Mouse (Mus musculus) right cerebral cortex, postnatal 4 days (tissue): ENCODE data around the gene Rab4b.
A peak's percentile ranks its signal among the peaks of the same experiment; 100 is the strongest.

Experiments
- DNase-seq: peaks from one replicate; pipeline ENCODE4 v3.0.0-alpha.2; 2022

Rab4b gene

GRCm38 (mm10) chr7:27178324-27179216 is at the start of gene Rab4b:
Gene Rab4b, minus strand, starts transcription at chr7:27178896.
- DNase-seq = peak; percentile 97

- DNase-seq = peak; percentile 84
Measured at GRCm38 (mm10) chr7:27228281-27228821, 49.7 kb upstream of the Rab4b start, which contains the start of gene Itpkc. Gene Itpkc, minus strand, starts transcription at chr7:27228661.

GRCm38 (mm10) chr7:27227676-27228075 is 49.0 kb upstream of the Rab4b start:
- no peak for DNase-seq

- DNase-seq = no peak
Measured at GRCm38 (mm10) chr7:27227276-27227675, 48.6 kb upstream of the Rab4b start.

GRCm38 (mm10) chr7:27224877-27225575 is 46.3 kb upstream of the Rab4b start:
- DNase-seq = no peak

GRCm38 (mm10) chr7:27222538-27222937 is 43.8 kb upstream of the Rab4b start:
- no peak for DNase-seq

GRCm38 (mm10) chr7:27221939-27222338 is 43.2 kb upstream of the Rab4b start:
- DNase-seq = no peak

- DNase-seq = no peak
Measured at GRCm38 (mm10) chr7:27219937-27220336, 41.2 kb upstream of the Rab4b start.

GRCm38 (mm10) chr7:27218586-27218985 is 39.9 kb upstream of the Rab4b start:
- DNase-seq = no peak

GRCm38 (mm10) chr7:27212626-27213025 is 33.9 kb upstream of the Rab4b start:
- no peak for DNase-seq

- no peak for DNase-seq
Measured at GRCm38 (mm10) chr7:27203730-27204449, 25.2 kb upstream of the Rab4b start.

GRCm38 (mm10) chr7:27198779-27199178 is 20.1 kb upstream of the Rab4b start:
- no peak for DNase-seq

- no peak for DNase-seq
Measured at GRCm38 (mm10) chr7:27198355-27198754, 19.7 kb upstream of the Rab4b start.

- no peak for DNase-seq
Measured at GRCm38 (mm10) chr7:27197634-27198033, 18.9 kb upstream of the Rab4b start.

GRCm38 (mm10) chr7:27197136-27197535 is 18.4 kb upstream of the Rab4b start:
- no peak for DNase-seq

GRCm38 (mm10) chr7:27195681-27196611 is 17.2 kb upstream of the Rab4b start, which contains the start of the genes BC024978 and Snrpa:
Gene BC024978, plus strand, starts transcription at chr7:27195781.
Gene Snrpa, minus strand, starts transcription at chr7:27196271.
- peak; percentile 91 for DNase-seq

GRCm38 (mm10) chr7:27193731-27194130 is 15.0 kb upstream of the Rab4b start:
- DNase-seq = no peak

GRCm38 (mm10) chr7:27192434-27192833 is 13.7 kb upstream of the Rab4b start:
- no peak for DNase-seq

GRCm38 (mm10) chr7:27189271-27189931 is 10.7 kb upstream of the Rab4b start:
- no peak for DNase-seq

- DNase-seq = no peak
Measured at GRCm38 (mm10) chr7:27185986-27186385, 7.3 kb upstream of the Rab4b start.

GRCm38 (mm10) chr7:27184964-27185363 is 6.3 kb upstream of the Rab4b start:
- peak; percentile 53 for DNase-seq
